Mouse (Mus musculus): Measurements from ENCODE around the gene Fgfr2. TPM values are rescaled to one million over a fixed set of nuclear protein-coding genes. Genes with fewer than 3 reads are reported as not detected.

Fgfr2 gene
- polyA plus RNA-seq, 1 experiment, result 14.8 TPM

- WGBS, result 76% methylated on average over 5 of the region's 5 CpGs
These were observed 323.8 kb downstream of the Fgfr2 start for GRCm38 (mm10) chr7:132799119-132800016.

GRCm38 (mm10) chr7:132795141-132795540, 328.0 kb downstream of the Fgfr2 start:
- Histone ChIP-seq H3K27ac (ENCODE audit: insufficient read depth, low read depth, low read length) (no peak overlapping the region), H3K4me1 (ENCODE audit: control insufficient read depth, insufficient read depth, low read length) (peaks cover 21% of the 10 kb centered on the region), H3K4me3 (ENCODE audit: insufficient read depth, low read depth, low read length) (no peak overlapping the region), H3K36me3 (ENCODE audit: control insufficient read depth, insufficient read depth, low read length) (no peaks in the 10 kb centered on the region), H3K27me3 (replicated peaks; ENCODE audit: control insufficient read depth, insufficient read depth, low read length) (no peaks in the 10 kb centered on the region)
- no peak for DNase-seq
- no peak for TF ChIP-seq CTCF (conservative IDR thresholded peaks at IDR 0.05; ENCODE audit: insufficient read depth, insufficient read length, low read depth, low read length)
- TF ChIP-seq POLR2A (IDR thresholded peaks at IDR 0.05; ENCODE audit: low read depth, low read length), result no peak
- WGBS, result 79% methylated on average over 5 of the region's 5 CpGs

More at GRCm38 (mm10) chr7:132799119-132800016, 323.8 kb downstream of the Fgfr2 start:
- H3K36me3 ChIP-seq (ENCODE audit: control insufficient read depth, insufficient read depth, low read length), result no peaks in the 10 kb centered on the region
- TF ChIP-seq POLR2A (IDR thresholded peaks at IDR 0.05; ENCODE audit: low read depth, low read length), result no peak
- no peak for TF ChIP-seq CTCF (conservative IDR thresholded peaks at IDR 0.05; ENCODE audit: insufficient read depth, insufficient read length, low read depth, low read length)
- H3K27me3 ChIP-seq (replicated peaks; ENCODE audit: control insufficient read depth, insufficient read depth, low read length), result no peaks in the 10 kb centered on the region
- H3K4me1 ChIP-seq (ENCODE audit: control insufficient read depth, insufficient read depth, low read length), result peaks cover 50% of the 10 kb centered on the region
- DNase-seq, result no peak
- H3K4me3 ChIP-seq (ENCODE audit: insufficient read depth, low read depth, low read length), result no peak overlapping the region
- peak overlapping the region; percentile 82 for H3K27ac ChIP-seq (ENCODE audit: insufficient read depth, low read depth, low read length)

GRCm38 (mm10) chr7:132793467-132793866, 329.7 kb downstream of the Fgfr2 start:
- whole genome bisulfite sequencing, result 57% methylated on average over 6 of the region's 6 CpGs
- Histone ChIP-seq H3K27me3 (replicated peaks; ENCODE audit: control insufficient read depth, insufficient read depth, low read length) (no peaks in the 10 kb centered on the region), H3K4me1 (ENCODE audit: control insufficient read depth, insufficient read depth, low read length) (peaks cover 9% of the 10 kb centered on the region; the same call in 1 of the 2 replicates), H3K36me3 (ENCODE audit: control insufficient read depth, insufficient read depth, low read length) (no peaks in the 10 kb centered on the region), H3K27ac (ENCODE audit: insufficient read depth, low read depth, low read length) (no peak overlapping the region), H3K4me3 (ENCODE audit: insufficient read depth, low read depth, low read length) (no peak overlapping the region)
- DNase-seq, result no peak
- TF ChIP-seq POLR2A (IDR thresholded peaks at IDR 0.05; ENCODE audit: low read depth, low read length), result no peak
- TF ChIP-seq CTCF (conservative IDR thresholded peaks at IDR 0.05; ENCODE audit: insufficient read depth, insufficient read length, low read depth, low read length), result no peak

GRCm38 (mm10) chr7:132790447-132791219, 332.5 kb downstream of the Fgfr2 start:
- no peak for DNase-seq
- 86% methylated on average over 14 of the region's 14 CpGs for WGBS
- TF ChIP-seq CTCF (conservative IDR thresholded peaks at IDR 0.05; ENCODE audit: insufficient read depth, insufficient read length, low read depth, low read length) (no peak), POLR2A (IDR thresholded peaks at IDR 0.05; ENCODE audit: low read depth, low read length) (no peak)
- Histone ChIP-seq H3K27ac (ENCODE audit: insufficient read depth, low read depth, low read length) (no peak overlapping the region), H3K4me3 (ENCODE audit: insufficient read depth, low read depth, low read length) (no peak overlapping the region), H3K36me3 (ENCODE audit: control insufficient read depth, insufficient read depth, low read length) (no peaks in the 10 kb centered on the region), H3K4me1 (ENCODE audit: control insufficient read depth, insufficient read depth, low read length) (peaks cover 30% of the 10 kb centered on the region), H3K27me3 (replicated peaks; ENCODE audit: control insufficient read depth, insufficient read depth, low read length) (no peaks in the 10 kb centered on the region)

GRCm38 (mm10) chr7:132788826-132789225, 334.3 kb downstream of the Fgfr2 start:
- H3K27me3 ChIP-seq (replicated peaks; ENCODE audit: control insufficient read depth, insufficient read depth, low read length), result no peaks in the 10 kb centered on the region
- DNase-seq, result no peak
- no peak overlapping the region for H3K27ac ChIP-seq (ENCODE audit: insufficient read depth, low read depth, low read length)
- TF ChIP-seq CTCF (conservative IDR thresholded peaks at IDR 0.05; ENCODE audit: insufficient read depth, insufficient read length, low read depth, low read length) (no peak), POLR2A (IDR thresholded peaks at IDR 0.05; ENCODE audit: low read depth, low read length) (no peak)
- H3K4me1 ChIP-seq (ENCODE audit: control insufficient read depth, insufficient read depth, low read length), result peaks cover 33% of the 10 kb centered on the region
- no peak overlapping the region for H3K4me3 ChIP-seq (ENCODE audit: insufficient read depth, low read depth, low read length)
- H3K36me3 ChIP-seq (ENCODE audit: control insufficient read depth, insufficient read depth, low read length), result no peaks in the 10 kb centered on the region
- WGBS, result 87% methylated on average over 13 of the region's 13 CpGs

GRCm38 (mm10) chr7:132787496-132788190, 335.5 kb downstream of the Fgfr2 start:
- WGBS, result 78% methylated on average over 4 of the region's 4 CpGs
- DNase-seq, result no peak
- Histone ChIP-seq H3K4me3 (ENCODE audit: insufficient read depth, low read depth, low read length) (no peak overlapping the region), H3K27ac (ENCODE audit: insufficient read depth, low read depth, low read length) (peak overlapping the region; percentile 10; the same call in 1 of the 2 replicates), H3K4me1 (ENCODE audit: control insufficient read depth, insufficient read depth, low read length) (peaks cover 35% of the 10 kb centered on the region), H3K27me3 (replicated peaks; ENCODE audit: control insufficient read depth, insufficient read depth, low read length) (no peaks in the 10 kb centered on the region), H3K36me3 (ENCODE audit: control insufficient read depth, insufficient read depth, low read length) (no peaks in the 10 kb centered on the region)
- no peak for TF ChIP-seq CTCF (conservative IDR thresholded peaks at IDR 0.05; ENCODE audit: insufficient read depth, insufficient read length, low read depth, low read length)
- TF ChIP-seq POLR2A (IDR thresholded peaks at IDR 0.05; ENCODE audit: low read depth, low read length), result no peak

Measured in kidney, adult 2 months (tissue).